Mouse (Mus musculus): ENCODE results near the gene Dbn1. TPM values are rescaled to one million over a fixed set of nuclear protein-coding genes. Genes with fewer than 3 reads are reported as not detected.

The Dbn1 gene
- total and polyA plus RNA-seq, 3 experiments: 4.8 to 10.4 (median 9.3) TPM

DNA sequence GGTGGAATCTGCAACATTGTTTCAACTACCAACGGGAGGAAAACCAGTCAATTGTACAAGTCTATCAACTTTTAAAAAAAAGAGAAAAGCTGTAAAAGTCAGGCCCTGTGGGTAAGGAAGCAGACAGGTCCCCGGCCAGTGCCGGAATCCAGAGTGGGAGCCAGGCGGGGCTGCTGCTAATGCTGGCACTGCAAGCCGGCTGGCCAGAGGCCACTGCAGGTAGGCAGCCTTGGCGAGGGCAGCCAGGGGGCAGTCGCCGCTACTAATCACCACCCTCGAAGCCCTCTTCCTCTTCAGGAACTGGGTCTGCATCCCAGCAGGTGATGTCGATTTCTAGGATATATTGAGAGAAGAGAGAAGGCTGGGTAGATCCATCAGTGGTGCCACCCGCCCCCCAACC is 13.9 kb downstream of the Dbn1 start:
- no peaks in the 10 kb centered on the region for H3K27me3 ChIP-seq (ENCODE audit: control insufficient read depth, insufficient read depth, low read length)
- 0 out of 2 replicates have a peak, but pooled peaks have one; percentile 5 for TF ChIP-seq CTCF (IDR thresholded peaks at IDR 0.05)
- TF ChIP-seq EP300 (IDR thresholded peaks at IDR 0.05; ENCODE audit: insufficient read depth, low read depth, low read length): no peak
- intact Hi-C loops (cut with DNase I): loop anchor here (2.0 kb wide), 2 partner anchors 27 to 39 kb away; partner anchors contain the start of gene Pdlim7
- 64% methylated on average over 11 of the region's 11 CpGs for WGBS
- no peaks in the 10 kb centered on the region for H3K79me2 ChIP-seq (replicated peaks; ENCODE audit: control insufficient read depth, insufficient read depth, low read length)
- H3K4me3 ChIP-seq: no peak overlapping the region
- H3K4me1 ChIP-seq (ENCODE audit: control insufficient read depth, insufficient read depth, low read length): peaks cover 6% of the 10 kb centered on the region
- no peak overlapping the region for H3K9ac ChIP-seq (ENCODE audit: low read depth, low read length)
- no peak for DNase-seq
- no peak overlapping the region for H3K27ac ChIP-seq
- no peaks in the 10 kb centered on the region for H3K36me3 ChIP-seq (ENCODE audit: control insufficient read depth, insufficient read depth, low read length)

DNA sequence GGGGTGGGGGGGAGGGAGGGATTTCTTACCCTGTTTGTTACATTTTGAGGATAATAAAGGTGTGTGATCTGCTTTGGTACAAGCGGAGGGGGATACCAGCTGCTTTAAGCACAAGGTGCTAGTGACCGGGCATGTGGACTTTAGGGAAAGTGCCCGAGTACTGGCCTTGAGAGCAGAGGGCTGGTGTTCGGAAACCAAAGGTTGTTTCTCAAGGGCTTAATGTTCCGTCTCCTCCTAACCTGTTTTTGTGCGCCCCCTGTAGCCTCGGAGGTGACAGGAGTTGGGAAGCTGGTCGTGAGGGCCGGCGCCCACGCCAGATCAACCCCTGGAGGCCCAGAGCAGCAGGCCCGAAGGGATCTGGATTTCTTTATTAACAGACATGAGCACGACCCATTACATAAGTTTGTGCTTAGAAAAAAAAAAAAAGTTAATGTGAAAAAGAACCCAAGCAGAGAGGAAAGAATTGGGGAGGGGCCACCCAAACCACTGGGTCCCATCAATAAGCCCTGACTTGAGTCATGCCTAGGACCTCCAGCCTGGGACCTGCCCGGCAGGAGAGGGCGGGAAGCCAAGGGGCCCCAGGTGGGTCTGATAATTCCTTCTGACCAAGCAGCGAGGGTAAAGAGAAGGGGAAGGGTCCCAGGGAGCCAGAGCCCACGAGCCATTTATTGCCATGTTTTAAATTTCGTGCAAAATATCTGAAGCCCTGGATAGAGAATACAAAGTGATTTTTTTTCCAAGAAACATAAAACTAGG is 14.7 kb downstream of the Dbn1 start:
- Histone ChIP-seq H3K9ac (ENCODE audit: low read depth, low read length) (no peak overlapping the region; the same call in 1 of the 2 replicates), H3K79me2 (replicated peaks; ENCODE audit: control insufficient read depth, insufficient read depth, low read length) (no peaks in the 10 kb centered on the region), H3K4me1 (ENCODE audit: control insufficient read depth, insufficient read depth, low read length) (peaks cover 2% of the 10 kb centered on the region; the same call in 1 of the 2 replicates), H3K4me3 (peak overlapping the region; percentile 70), H3K27ac (no peak overlapping the region; the same call in 1 of the 2 replicates), H3K36me3 (ENCODE audit: control insufficient read depth, insufficient read depth, low read length) (no peaks in the 10 kb centered on the region), H3K27me3 (ENCODE audit: control insufficient read depth, insufficient read depth, low read length) (no peaks in the 10 kb centered on the region)
- intact Hi-C loops (cut with DNase I): loop anchor here (2.0 kb wide), 2 partner anchors 26 to 40 kb away; partner anchors contain the start of gene Pdlim7
- TF ChIP-seq CTCF (IDR thresholded peaks at IDR 0.05) (peak; percentile 47), EP300 (IDR thresholded peaks at IDR 0.05; ENCODE audit: insufficient read depth, low read depth, low read length) (no peak)
- 48% methylated on average over 18 of the region's 18 CpGs for WGBS
- DNase-seq: no peak

DNA sequence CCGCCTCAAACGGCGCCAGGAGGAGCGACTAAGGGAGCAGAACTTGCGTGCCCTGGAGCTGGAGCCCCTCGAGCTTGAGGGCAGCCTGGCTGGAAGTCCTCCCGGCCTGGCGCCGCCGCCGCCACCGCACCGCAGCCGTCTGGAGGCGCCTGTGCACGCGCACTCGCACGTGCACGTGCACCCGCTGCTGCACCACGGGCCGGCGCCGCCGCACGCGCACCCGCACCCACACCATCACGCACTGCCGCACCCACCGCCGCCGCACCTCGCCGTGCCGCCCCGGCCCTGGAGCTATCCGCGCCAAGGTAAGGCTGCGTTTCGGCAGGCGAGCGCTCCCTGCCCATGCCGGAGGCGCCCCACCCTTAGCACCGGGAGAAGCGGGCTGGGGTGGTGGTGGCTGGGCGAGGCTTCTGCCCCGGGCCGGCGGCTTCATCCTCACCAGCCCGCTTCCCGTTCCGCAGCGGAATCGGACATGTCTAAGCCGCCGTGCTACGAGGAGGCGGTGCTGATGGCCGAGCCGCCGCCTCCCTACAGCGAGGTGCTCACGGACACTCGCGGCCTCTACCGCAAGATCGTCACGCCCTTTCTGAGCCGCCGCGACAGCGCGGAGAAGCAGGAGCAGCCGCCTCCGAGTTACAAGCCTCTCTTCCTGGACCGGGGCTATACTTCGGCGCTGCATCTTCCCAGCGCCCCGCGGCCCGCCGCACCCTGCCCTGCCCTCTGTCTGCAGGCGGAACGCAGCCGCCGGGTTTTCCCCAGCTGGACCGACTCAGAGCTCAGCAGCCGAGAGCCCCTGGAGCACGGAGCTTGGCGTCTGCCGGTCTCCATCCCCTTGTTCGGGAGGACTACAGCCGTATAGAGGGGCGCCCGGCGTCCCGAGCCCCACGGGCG is 15.5 kb downstream of the Dbn1 start:
- TF ChIP-seq EP300 (IDR thresholded peaks at IDR 0.05; ENCODE audit: insufficient read depth, low read depth, low read length): no peak
- 0 out of 2 replicates have a peak, but pooled peaks have one; percentile 16 for TF ChIP-seq CTCF (IDR thresholded peaks at IDR 0.05)
- H3K4me3 ChIP-seq: peak overlapping the region; percentile 70
- DNase-seq: peak; percentile 73 to 77
- intact Hi-C loops (cut with DNase I): loop anchor here (2.0 kb wide), 2 partner anchors 26 to 40 kb away; partner anchors contain the start of gene Pdlim7
- no peaks in the 10 kb centered on the region for H3K36me3 ChIP-seq (ENCODE audit: control insufficient read depth, insufficient read depth, low read length)
- no peaks in the 10 kb centered on the region for H3K27me3 ChIP-seq (ENCODE audit: control insufficient read depth, insufficient read depth, low read length)
- WGBS: under 1% methylated on average over 102 of the region's 103 CpGs
- peaks cover 2% of the 10 kb centered on the region; the same call in 1 of the 2 replicates for H3K4me1 ChIP-seq (ENCODE audit: control insufficient read depth, insufficient read depth, low read length)
- no peaks in the 10 kb centered on the region for H3K79me2 ChIP-seq (replicated peaks; ENCODE audit: control insufficient read depth, insufficient read depth, low read length)
- peak overlapping the region; percentile 62 for H3K27ac ChIP-seq
- peak overlapping the region; percentile 91 for H3K9ac ChIP-seq (ENCODE audit: low read depth, low read length)

DNA sequence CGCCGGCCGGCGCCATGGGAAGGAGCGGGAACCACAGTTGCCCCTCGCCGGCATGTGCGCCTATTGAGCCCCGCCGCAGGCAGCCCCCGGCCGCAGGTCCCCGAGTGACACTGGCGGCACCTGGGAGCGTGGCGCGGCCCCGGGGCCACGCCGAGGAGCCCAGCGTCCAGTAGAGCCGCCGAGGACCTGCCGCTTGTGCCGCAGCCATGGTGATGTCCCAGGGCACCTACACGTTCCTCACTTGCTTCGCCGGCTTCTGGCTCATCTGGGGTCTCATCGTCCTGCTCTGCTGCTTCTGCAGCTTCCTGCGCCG is 16.1 kb downstream of the Dbn1 start:
- peak overlapping the region; percentile 62 for H3K27ac ChIP-seq
- H3K27me3 ChIP-seq (ENCODE audit: control insufficient read depth, insufficient read depth, low read length): no peaks in the 10 kb centered on the region
- H3K4me1 ChIP-seq (ENCODE audit: control insufficient read depth, insufficient read depth, low read length): peaks cover 2% of the 10 kb centered on the region; the same call in 1 of the 2 replicates
- TF ChIP-seq POLR2A (IDR thresholded peaks at IDR 0.05; ENCODE audit: insufficient read depth, low read depth, low read length) (no peak), CTCF (IDR thresholded peaks at IDR 0.05) (no peak), EP300 (IDR thresholded peaks at IDR 0.05; ENCODE audit: insufficient read depth, low read depth, low read length) (no peak)
- peak overlapping the region; percentile 91 for H3K9ac ChIP-seq (ENCODE audit: low read depth, low read length)
- H3K79me2 ChIP-seq (replicated peaks; ENCODE audit: control insufficient read depth, insufficient read depth, low read length): no peaks in the 10 kb centered on the region
- peak overlapping the region; percentile 70 for H3K4me3 ChIP-seq
- WGBS: under 1% methylated on average over 31 of the region's 31 CpGs
- intact Hi-C loops (cut with DNase I): loop anchor here (1.0 to 2.0 kb wide), 4 partner anchors 25 to 66 kb away; partner anchors contain the start of gene Pdlim7
- H3K36me3 ChIP-seq (ENCODE audit: control insufficient read depth, insufficient read depth, low read length): no peaks in the 10 kb centered on the region
- no peak for DNase-seq

DNA sequence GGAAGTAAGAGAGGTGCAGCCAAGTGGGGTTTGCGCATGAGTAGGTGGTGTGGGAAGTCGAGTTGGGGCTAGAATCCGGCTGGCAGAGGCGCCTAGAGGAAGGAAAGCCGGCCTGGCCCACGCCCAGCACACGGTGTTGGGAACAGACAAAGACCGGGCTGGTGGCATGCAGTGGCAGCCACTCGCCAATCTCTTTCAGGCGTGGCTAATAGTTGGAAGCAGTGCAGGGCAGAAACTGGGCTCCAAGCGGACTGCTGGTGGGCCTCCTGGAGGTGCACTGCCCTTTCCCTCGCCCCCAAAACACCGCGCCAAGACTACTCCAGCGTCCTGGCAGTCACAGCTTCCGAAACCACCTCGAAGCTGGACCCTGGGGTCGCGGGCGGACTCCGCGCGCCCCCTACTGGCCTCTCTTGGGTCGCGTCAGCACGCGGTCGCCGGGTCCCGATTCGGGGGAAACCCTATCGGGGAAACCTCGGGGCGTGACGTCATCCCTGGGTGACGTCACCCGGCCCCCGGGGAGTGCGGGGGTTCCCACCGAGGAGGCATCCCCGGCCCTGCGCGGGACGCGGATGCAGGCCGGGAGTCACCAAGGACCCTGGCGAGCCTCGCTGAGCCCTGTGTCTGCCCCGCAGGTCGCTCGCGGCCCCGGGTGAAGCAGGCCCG is 16.6 kb downstream of the Dbn1 start:
- DNase-seq: peak; percentile 90
- Histone ChIP-seq H3K36me3 (ENCODE audit: control insufficient read depth, insufficient read depth, low read length) (no peaks in the 10 kb centered on the region), H3K4me3 (peak overlapping the region; percentile 70), H3K27me3 (ENCODE audit: control insufficient read depth, insufficient read depth, low read length) (no peaks in the 10 kb centered on the region), H3K27ac (peak overlapping the region; percentile 62), H3K79me2 (replicated peaks; ENCODE audit: control insufficient read depth, insufficient read depth, low read length) (no peaks in the 10 kb centered on the region), H3K9ac (ENCODE audit: low read depth, low read length) (peak overlapping the region; percentile 91), H3K4me1 (ENCODE audit: control insufficient read depth, insufficient read depth, low read length) (peaks cover 2% of the 10 kb centered on the region; the same call in 1 of the 2 replicates)
- intact Hi-C loops (cut with DNase I): loop anchor here (1.0 kb wide), 2 partner anchors 53 to 66 kb away; no protein-coding TSS in a partner anchor
- TF ChIP-seq POLR2A (IDR thresholded peaks at IDR 0.05; ENCODE audit: insufficient read depth, low read depth, low read length) (no peak), CTCF (IDR thresholded peaks at IDR 0.05) (no peak; the same call in none of the 2 replicates), EP300 (IDR thresholded peaks at IDR 0.05; ENCODE audit: insufficient read depth, low read depth, low read length) (no peak)
- WGBS: 2% methylated on average over 54 of the region's 54 CpGs
